Mouse (Mus musculus): ENCODE data around the gene Mob3b. TPM values are rescaled to one million over a fixed set of nuclear protein-coding genes. Genes with fewer than 3 reads are reported as not detected.
"Not testable (repeated sequence)": the region's sequence is repeated elsewhere in the genome, so short reads cannot be mapped to it uniquely, and the experiment has no call there.

The Mob3b gene
- polyA plus RNA-seq, 1 experiment from 2014 or later = 11.5 TPM

DNA sequence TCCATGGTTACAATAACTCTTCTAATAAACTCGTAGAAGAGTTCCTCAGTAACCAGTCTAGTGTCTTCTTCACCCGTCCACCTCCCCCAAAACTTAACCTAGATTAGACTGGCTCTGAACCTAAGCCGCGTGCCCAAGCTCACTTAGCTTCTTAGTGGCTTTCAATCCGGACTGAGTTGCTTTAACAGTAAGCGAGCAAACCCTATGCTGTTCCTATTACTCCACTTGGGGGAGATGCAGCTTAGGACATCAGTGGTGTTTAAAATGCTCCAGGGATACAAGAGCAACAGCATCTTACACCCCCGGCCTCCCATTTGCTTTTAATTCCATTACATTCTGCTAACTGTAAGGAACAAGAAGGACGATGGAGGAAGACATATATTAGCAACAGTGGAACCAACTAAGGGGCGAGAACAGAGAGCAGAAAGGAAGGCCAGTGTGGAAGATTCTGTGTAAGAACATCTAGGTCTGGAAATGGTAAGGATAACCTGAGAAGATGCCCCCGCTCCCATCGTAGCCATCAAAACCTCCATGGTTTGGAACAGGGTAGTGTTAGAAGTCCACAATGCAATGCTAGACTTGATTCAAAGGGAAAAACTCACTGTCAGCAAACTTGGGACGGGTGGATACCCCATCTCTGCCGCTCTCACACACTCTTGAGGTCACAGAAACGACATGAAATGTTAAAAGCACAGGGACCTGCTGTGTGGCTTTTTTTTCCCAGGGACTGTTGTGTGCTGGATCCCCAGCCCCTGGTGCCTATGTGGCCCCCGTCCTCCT, 196.3 kb downstream of the Mob3b start:
- H3K27ac ChIP-seq (ENCODE audit: low read length) = no peak overlapping the region
- no peak overlapping the region for H3K4me3 ChIP-seq (ENCODE audit: low read length)
- H3K4me2 ChIP-seq (ENCODE audit: low read depth, low read length) = no peak overlapping the region
- no peaks in the 10 kb centered on the region for H3K36me3 ChIP-seq (ENCODE audit: control insufficient read depth, insufficient read depth, low read length)
- WGBS = 74% methylated on average over 15 of the region's 15 CpGs
- no peak for ATAC-seq (ENCODE audit: low read depth)
- H3K9ac ChIP-seq (ENCODE audit: low read length) = no peak overlapping the region
- no peaks in the 10 kb centered on the region for H3K27me3 ChIP-seq (ENCODE audit: control insufficient read depth, insufficient read depth, low read depth, low read length)
- H3K9me3 ChIP-seq (ENCODE audit: control insufficient read depth, low read length) = no peaks in the 10 kb centered on the region
- peaks cover 23% of the 10 kb centered on the region for H3K4me1 ChIP-seq (replicated peaks; ENCODE audit: control insufficient read depth, insufficient read depth, low read length)

GRCm38 (mm10) chr4:34959477-34959876, 197.8 kb downstream of the Mob3b start:
- no peak overlapping the region for H3K27ac ChIP-seq (ENCODE audit: low read length)
- H3K36me3 ChIP-seq (ENCODE audit: control insufficient read depth, insufficient read depth, low read length) = no peaks in the 10 kb centered on the region
- H3K4me1 ChIP-seq (replicated peaks; ENCODE audit: control insufficient read depth, insufficient read depth, low read length) = peaks cover 17% of the 10 kb centered on the region
- H3K4me3 ChIP-seq (ENCODE audit: low read length) = no peak overlapping the region
- no peak overlapping the region for H3K9ac ChIP-seq (ENCODE audit: low read length)
- ATAC-seq (ENCODE audit: low read depth) = no peak
- no peaks in the 10 kb centered on the region for H3K27me3 ChIP-seq (ENCODE audit: control insufficient read depth, insufficient read depth, low read depth, low read length)
- H3K9me3 ChIP-seq (ENCODE audit: control insufficient read depth, low read length) = no peaks in the 10 kb centered on the region
- H3K4me2 ChIP-seq (ENCODE audit: low read depth, low read length) = no peak overlapping the region
- WGBS = 84% methylated on average over 6 of the region's 6 CpGs

- Histone ChIP-seq H3K9me3 (ENCODE audit: control insufficient read depth, low read length) (no peaks in the 10 kb centered on the region), H3K36me3 (ENCODE audit: control insufficient read depth, insufficient read depth, low read length) (no peaks in the 10 kb centered on the region), H3K27me3 (ENCODE audit: control insufficient read depth, insufficient read depth, low read depth, low read length) (no peaks in the 10 kb centered on the region), H3K9ac (ENCODE audit: low read length) (no peak overlapping the region), H3K4me3 (ENCODE audit: low read length) (no peak overlapping the region), H3K27ac (ENCODE audit: low read length) (no peak overlapping the region), H3K4me1 (replicated peaks; ENCODE audit: control insufficient read depth, insufficient read depth, low read length) (peaks cover 7% of the 10 kb centered on the region), H3K4me2 (ENCODE audit: low read depth, low read length) (no peak overlapping the region)
- 39% methylated on average over 12 of the region's 12 CpGs for WGBS
- peak; percentile 64 for ATAC-seq (ENCODE audit: low read depth)
These were observed 198.9 kb downstream of the Mob3b start for GRCm38 (mm10) chr4:34958155-34959028.

- Histone ChIP-seq H3K9ac (ENCODE audit: low read length) (no peak overlapping the region), H3K4me2 (ENCODE audit: low read depth, low read length) (no peak overlapping the region), H3K4me3 (ENCODE audit: low read length) (no peak overlapping the region), H3K9me3 (ENCODE audit: control insufficient read depth, low read length) (no peaks in the 10 kb centered on the region), H3K27me3 (ENCODE audit: control insufficient read depth, insufficient read depth, low read depth, low read length) (no peaks in the 10 kb centered on the region), H3K4me1 (replicated peaks; ENCODE audit: control insufficient read depth, insufficient read depth, low read length) (peaks cover 3% of the 10 kb centered on the region; the same call in 1 of the 2 replicates), H3K27ac (ENCODE audit: low read length) (no peak overlapping the region), H3K36me3 (ENCODE audit: control insufficient read depth, insufficient read depth, low read length) (no peaks in the 10 kb centered on the region)
- no peak for ATAC-seq (ENCODE audit: low read depth)
- WGBS = 70% methylated on average over 10 of the region's 10 CpGs
These were observed 203.6 kb downstream of the Mob3b start for GRCm38 (mm10) chr4:34953716-34954115.

DNA sequence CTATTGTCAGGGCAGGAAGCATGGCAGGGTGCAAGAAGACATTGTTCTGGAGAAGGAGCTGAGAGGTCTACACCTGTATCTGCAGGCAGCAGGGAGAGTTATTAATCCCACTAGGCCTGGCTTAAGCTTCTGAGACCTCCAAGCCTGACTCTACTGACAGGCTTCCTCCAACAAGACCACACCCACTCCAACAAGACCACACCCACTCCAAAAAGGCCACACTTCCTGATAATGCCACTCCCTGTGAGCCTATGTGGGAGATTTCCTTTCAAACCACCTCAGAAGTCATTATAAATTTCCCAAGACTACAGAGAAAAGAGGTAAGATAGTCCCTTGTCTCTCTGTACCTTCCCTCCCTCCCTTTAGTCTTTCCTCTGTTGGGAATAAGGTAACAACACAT, 210.1 kb downstream of the Mob3b start:
- H3K27ac ChIP-seq (ENCODE audit: low read length) = no peak overlapping the region
- no peak for ATAC-seq (ENCODE audit: low read depth)
- H3K27me3 ChIP-seq (ENCODE audit: control insufficient read depth, insufficient read depth, low read depth, low read length) = no peaks in the 10 kb centered on the region
- no peak overlapping the region for H3K9ac ChIP-seq (ENCODE audit: low read length)
- H3K36me3 ChIP-seq (ENCODE audit: control insufficient read depth, insufficient read depth, low read length) = no peaks in the 10 kb centered on the region
- no peak overlapping the region for H3K4me3 ChIP-seq (ENCODE audit: low read length)
- H3K4me2 ChIP-seq (ENCODE audit: low read depth, low read length) = no peak overlapping the region
- H3K4me1 ChIP-seq (replicated peaks; ENCODE audit: control insufficient read depth, insufficient read depth, low read length) = no peaks in the 10 kb centered on the region
- H3K9me3 ChIP-seq (ENCODE audit: control insufficient read depth, low read length) = no peaks in the 10 kb centered on the region

GRCm38 (mm10) chr4:34941046-34941445, 216.2 kb downstream of the Mob3b start:
- Histone ChIP-seq H3K27ac (ENCODE audit: low read length) (no peak overlapping the region), H3K36me3 (ENCODE audit: control insufficient read depth, insufficient read depth, low read length) (no peaks in the 10 kb centered on the region), H3K4me3 (ENCODE audit: low read length) (no peak overlapping the region), H3K27me3 (ENCODE audit: control insufficient read depth, insufficient read depth, low read depth, low read length) (no peaks in the 10 kb centered on the region), H3K9ac (ENCODE audit: low read length) (no peak overlapping the region), H3K4me1 (replicated peaks; ENCODE audit: control insufficient read depth, insufficient read depth, low read length) (no peaks in the 10 kb centered on the region), H3K4me2 (ENCODE audit: low read depth, low read length) (no peak overlapping the region), H3K9me3 (ENCODE audit: control insufficient read depth, low read length) (no peaks in the 10 kb centered on the region)
- WGBS = 93% methylated on average over 25 of the region's 25 CpGs
- ATAC-seq (ENCODE audit: low read depth) = no peak

- H3K9me3 ChIP-seq (ENCODE audit: control insufficient read depth, low read length); H3K36me3 ChIP-seq (ENCODE audit: control insufficient read depth, insufficient read depth, low read length); H3K4me3 ChIP-seq (ENCODE audit: low read length); H3K27ac ChIP-seq (ENCODE audit: low read length); H3K27me3 ChIP-seq (ENCODE audit: control insufficient read depth, insufficient read depth, low read depth, low read length); H3K4me1 ChIP-seq (replicated peaks; ENCODE audit: control insufficient read depth, insufficient read depth, low read length); ATAC-seq (ENCODE audit: low read depth); H3K9ac ChIP-seq (ENCODE audit: low read length); H3K4me2 ChIP-seq (ENCODE audit: low read depth, low read length): not testable (repeated sequence)
- 71% methylated on average over 7 of the region's 7 CpGs for WGBS
These were observed 228.9 kb downstream of the Mob3b start for GRCm38 (mm10) chr4:34928386-34928785.

DNA sequence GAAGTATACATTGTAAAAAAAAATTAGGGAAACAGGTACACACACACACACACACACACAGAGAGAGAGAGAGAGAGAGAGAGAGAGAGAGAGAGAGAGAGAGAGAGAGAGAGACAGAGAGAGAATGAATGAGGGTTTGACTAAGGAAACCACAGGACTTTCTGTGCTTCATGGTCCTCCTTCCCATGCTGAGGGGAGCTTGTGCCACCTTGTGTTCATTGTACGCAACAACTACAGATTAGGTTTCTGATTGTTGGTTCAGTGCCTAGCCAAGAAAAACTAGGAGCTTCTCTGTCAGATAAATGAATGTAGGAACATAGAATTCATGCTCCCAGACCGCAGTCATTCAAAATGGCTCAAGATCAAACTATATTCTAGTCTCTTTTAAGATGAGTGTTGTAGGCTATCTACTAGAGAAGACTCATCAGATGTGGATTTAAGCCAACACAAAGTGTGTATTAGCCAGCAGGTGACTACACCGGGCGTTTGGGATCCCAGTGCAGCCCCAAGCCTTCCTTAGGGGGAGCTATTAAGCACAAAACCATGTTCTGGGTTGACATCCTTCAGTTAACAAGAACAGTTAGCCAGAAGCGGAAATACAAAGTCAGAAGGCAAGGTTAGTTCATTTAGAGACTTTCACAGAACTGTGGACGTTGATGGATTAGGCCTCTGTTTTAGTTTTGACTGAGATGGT, 235.0 kb downstream of the Mob3b start:
- no peak overlapping the region for H3K27ac ChIP-seq (ENCODE audit: low read length)
- WGBS = 64% methylated on average over 6 of the region's 6 CpGs
- no peaks in the 10 kb centered on the region for H3K9me3 ChIP-seq (ENCODE audit: control insufficient read depth, low read length)
- ATAC-seq (ENCODE audit: low read depth) = no peak
- no peaks in the 10 kb centered on the region for H3K36me3 ChIP-seq (ENCODE audit: control insufficient read depth, insufficient read depth, low read length)
- H3K4me1 ChIP-seq (replicated peaks; ENCODE audit: control insufficient read depth, insufficient read depth, low read length) = no peaks in the 10 kb centered on the region
- no peak overlapping the region for H3K4me2 ChIP-seq (ENCODE audit: low read depth, low read length)
- H3K4me3 ChIP-seq (ENCODE audit: low read length) = no peak overlapping the region
- H3K27me3 ChIP-seq (ENCODE audit: control insufficient read depth, insufficient read depth, low read depth, low read length) = no peaks in the 10 kb centered on the region
- no peak overlapping the region for H3K9ac ChIP-seq (ENCODE audit: low read length)

- Histone ChIP-seq H3K4me3 (ENCODE audit: low read length) (no peak overlapping the region), H3K4me1 (replicated peaks; ENCODE audit: control insufficient read depth, insufficient read depth, low read length) (no peaks in the 10 kb centered on the region), H3K36me3 (ENCODE audit: control insufficient read depth, insufficient read depth, low read length) (no peaks in the 10 kb centered on the region), H3K9ac (ENCODE audit: low read length) (no peak overlapping the region), H3K4me2 (ENCODE audit: low read depth, low read length) (no peak overlapping the region), H3K27ac (ENCODE audit: low read length) (no peak overlapping the region), H3K27me3 (ENCODE audit: control insufficient read depth, insufficient read depth, low read depth, low read length) (no peaks in the 10 kb centered on the region), H3K9me3 (ENCODE audit: control insufficient read depth, low read length) (no peaks in the 10 kb centered on the region)
- WGBS = 60% methylated on average over 7 of the region's 7 CpGs
- no peak for ATAC-seq (ENCODE audit: low read depth)
These were observed 239.9 kb downstream of the Mob3b start for GRCm38 (mm10) chr4:34917400-34917799.

Data from lung, embryonic 16.5 days (tissue).